Mouse (Mus musculus) B cell, adult 2 months (primary cell): ENCODE measurements around the gene Ttll5.
A peak's percentile ranks its signal among the peaks of the same experiment; 100 is the strongest.

Source experiments
- DNase-seq, 2 experiments: peaks; one replicate each; pipeline ENCODE4 v3.0.0; 2022

Ttll5 gene

DNA sequence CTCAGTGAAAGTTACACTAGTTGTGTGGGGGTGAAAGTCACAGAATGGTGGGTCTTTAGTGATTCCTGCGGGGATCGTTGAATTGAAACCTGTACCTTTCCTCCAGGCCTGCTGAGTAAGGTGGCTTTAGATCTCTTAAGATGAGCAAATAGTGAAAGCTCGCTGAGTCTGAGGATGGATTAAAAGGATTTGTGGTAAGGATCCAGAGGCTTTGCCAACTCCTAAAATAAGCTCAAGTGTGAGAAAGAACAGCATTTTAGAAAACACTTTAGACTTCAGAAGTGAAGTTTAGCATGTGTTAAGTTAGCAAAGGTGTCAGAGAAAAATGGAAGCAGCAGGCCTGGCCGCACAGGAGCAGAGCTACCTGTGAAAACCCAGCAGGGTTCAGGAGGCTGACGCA is 192.9 kb downstream of the Ttll5 start:
- no peak for DNase-seq

DNA sequence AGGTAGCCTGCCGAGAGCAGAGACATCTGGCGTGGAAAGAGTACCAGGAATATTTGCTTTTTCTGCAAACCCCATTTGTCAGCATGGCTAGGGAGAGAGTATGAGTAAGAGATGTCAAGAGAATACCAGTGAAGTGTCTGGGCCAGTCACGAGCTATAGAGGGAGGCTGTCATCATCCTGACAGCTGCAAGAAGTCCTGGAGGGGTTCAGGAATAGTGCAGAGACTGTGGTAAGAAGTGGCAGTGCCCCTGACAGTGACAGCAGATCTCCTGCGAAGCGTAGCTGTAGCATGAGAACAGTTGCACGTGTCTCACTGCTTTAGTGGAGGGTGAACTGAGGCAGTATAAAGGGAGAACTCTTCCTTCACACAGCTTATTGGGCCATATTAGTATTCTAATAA is 197.1 kb downstream of the Ttll5 start:
- DNase-seq, result no peak

GRCm38 (mm10) chr12:86022282-86022984 is 198.0 kb downstream of the Ttll5 start:
- DNase-seq, result no peak

GRCm38 (mm10) chr12:86023081-86023871 is 198.8 kb downstream of the Ttll5 start:
- no peak for DNase-seq

GRCm38 (mm10) chr12:86024426-86024825 is 200.0 kb downstream of the Ttll5 start:
- DNase-seq, result peak; percentile 53 to 54

- no peak for DNase-seq
Measured at GRCm38 (mm10) chr12:86025480-86025879, 201.0 kb downstream of the Ttll5 start.

GRCm38 (mm10) chr12:86027000-86027399 is 202.5 kb downstream of the Ttll5 start:
- no peak for DNase-seq

- DNase-seq, result no peak
Measured at GRCm38 (mm10) chr12:86027747-86028146, 203.3 kb downstream of the Ttll5 start.

GRCm38 (mm10) chr12:86030932-86031331 is 206.5 kb downstream of the Ttll5 start:
- DNase-seq, result no peak

DNA sequence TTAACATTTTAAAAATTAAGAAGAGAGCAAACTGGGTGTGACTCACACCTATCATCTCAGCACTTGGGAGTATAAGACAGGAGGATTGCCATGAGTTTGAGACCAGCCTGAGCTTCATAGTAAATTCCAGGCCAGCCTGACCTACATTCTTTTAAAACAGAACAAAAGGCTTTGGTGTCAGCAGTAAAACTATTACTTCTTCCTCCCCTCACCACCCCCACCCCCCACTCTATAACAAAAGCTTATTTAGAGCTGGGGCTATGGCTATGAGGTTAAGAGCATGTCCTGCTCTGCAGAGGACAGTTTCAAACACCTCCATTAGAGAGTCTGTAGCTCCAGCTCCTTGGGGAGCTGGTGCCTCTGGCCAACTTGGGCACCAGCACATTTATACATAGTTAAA is 211.1 kb downstream of the Ttll5 start:
- no peak for DNase-seq

- no peak for DNase-seq
Measured at GRCm38 (mm10) chr12:86036368-86037166, 212.1 kb downstream of the Ttll5 start.

DNA sequence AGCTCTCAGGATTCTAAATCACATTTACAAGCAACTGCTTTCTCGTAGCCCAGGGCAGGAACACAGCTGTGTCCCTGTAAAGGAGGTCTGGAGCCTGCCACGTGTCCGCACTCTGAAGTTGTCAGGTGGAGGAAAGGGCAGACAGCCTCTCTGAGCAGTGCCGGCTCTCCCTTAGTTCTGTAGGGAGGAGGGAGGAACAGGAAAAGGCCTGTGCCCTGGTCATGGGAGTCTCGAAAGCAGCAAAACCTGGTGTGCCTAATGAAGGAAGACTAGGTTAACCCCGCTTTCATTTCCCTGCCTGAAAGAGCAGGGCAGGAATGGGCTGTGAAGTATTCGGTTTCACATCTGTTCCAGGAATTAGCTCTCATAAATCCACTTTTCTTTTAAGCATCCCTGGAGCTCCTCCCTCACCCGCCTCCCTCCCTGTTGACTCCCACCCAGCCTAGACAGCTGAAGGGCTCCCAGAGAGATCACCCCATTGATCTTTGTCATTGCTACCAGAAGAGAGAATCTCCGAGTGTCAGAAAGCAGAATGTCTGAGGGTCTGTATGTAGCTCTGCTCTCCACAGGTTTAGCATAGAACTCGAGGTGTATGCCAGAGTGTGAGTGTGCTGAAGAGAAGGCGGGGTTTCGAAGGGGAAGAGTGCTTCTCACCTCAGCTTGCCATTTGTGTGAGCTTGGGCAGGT is 212.9 kb downstream of the Ttll5 start:
- DNase-seq, result no peak

- no peak for DNase-seq
Measured at GRCm38 (mm10) chr12:86039078-86039477, 214.6 kb downstream of the Ttll5 start.

- no peak for DNase-seq
Measured at GRCm38 (mm10) chr12:86039751-86040150, 215.3 kb downstream of the Ttll5 start.

DNA sequence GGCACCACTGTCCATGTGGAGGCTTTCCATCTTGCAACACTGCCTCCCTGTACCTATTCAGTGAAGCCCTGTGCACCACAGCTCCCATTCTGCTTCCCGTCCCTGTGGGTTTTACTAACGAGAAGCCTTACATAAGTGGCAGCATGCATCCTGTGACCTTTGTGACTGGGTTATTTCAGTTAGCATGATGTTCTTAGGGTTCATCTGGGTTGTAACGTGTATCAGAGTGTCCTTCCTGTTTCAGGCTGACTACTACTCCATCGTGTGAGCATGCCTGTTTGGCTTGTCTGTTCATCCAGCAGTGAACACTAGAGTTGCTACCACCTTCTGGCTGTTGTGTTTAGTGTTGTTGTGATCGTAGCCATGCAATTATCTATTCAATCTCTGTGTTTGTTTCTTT is 221.7 kb downstream of the Ttll5 start:
- DNase-seq, result no peak

GRCm38 (mm10) chr12:86046776-86047175 is 222.3 kb downstream of the Ttll5 start:
- no peak for DNase-seq

- peak; percentile 21 for DNase-seq
Measured at GRCm38 (mm10) chr12:86047376-86047775, 222.9 kb downstream of the Ttll5 start.

DNA sequence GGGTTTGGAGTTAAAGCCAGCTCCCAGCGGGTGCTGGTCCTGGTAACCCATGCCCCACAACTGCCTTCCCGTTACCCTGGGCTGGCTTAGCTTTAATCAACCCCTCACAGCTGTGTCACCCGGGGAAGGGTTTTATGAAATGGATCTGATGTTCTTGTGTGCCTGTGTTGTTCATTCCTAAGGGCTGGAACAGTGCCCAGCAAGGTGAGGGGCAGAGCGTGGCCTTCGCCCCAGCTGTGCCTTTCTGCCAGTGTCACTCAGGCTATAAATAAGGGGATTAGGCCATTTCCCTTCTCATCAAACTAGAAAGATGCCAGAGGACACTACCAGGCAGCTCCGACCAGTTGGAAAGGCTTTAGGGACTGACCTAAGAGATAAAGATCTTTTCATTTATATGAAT is 225.4 kb downstream of the Ttll5 start:
- DNase-seq, result no peak

DNA sequence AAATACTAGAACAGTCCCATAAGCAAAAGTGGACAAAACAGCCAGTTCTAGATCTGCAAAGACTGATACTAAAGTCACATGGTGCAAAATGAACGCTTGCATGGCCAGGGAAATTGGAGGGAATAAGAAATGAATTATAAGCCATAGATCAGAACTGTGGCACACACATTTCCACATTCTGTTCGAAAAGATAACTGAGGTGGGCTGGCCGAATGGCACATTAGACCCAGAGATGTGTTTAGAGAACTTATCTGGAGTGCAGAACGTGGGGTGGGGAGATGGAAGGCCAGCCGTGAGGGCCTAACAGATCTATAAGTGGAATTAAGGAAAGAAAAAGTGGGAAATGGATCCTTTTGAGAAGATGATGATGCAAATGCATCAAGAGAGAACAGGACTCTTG is 227.0 kb downstream of the Ttll5 start:
- DNase-seq, result no peak

DNA sequence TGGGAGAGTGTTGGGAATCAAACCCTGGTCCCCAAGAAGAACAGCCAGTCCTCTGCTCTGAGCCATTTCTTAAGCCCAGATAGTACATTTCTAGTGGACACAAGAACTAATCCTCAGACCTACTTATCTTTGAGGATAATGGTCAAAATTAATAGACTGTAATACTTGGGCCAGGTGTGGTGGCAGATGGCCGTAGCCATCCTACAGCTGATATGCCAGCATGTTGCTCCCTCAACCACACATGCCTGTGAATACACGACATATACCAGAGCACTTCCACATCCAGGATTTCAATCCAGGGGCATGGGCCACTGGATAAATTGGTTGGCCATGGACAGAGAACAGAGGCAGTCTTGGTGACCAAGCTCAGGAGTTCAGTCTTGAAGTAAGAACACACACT is 230.8 kb downstream of the Ttll5 start:
- DNase-seq, result no peak

- DNase-seq, result no peak
Measured at GRCm38 (mm10) chr12:86056976-86057375, 232.5 kb downstream of the Ttll5 start.

- DNase-seq, result no peak
Measured at GRCm38 (mm10) chr12:86057516-86057915, 233.1 kb downstream of the Ttll5 start.

DNA sequence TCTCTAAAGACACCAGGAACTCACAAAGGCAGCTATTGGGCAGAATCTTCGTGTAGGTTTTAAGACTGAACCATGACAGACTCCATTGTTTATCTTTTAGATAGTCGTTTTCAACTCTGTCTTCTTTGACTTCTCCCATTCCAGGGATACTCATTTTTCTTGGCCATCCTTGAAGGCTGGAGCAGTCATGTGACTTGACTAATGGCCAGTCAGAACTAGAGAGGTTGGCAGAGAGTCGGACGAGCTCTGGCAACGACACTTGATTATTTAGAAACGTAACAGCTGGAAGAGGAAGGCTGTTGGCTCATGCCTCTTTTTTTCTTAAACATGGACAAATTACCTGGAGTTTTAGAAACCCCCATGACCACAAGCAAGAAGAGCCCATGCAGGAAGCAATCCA is 234.9 kb downstream of the Ttll5 start:
- no peak for DNase-seq
